Mouse (Mus musculus): ENCODE data around the gene Sox15.

The Sox15 gene

DNA sequence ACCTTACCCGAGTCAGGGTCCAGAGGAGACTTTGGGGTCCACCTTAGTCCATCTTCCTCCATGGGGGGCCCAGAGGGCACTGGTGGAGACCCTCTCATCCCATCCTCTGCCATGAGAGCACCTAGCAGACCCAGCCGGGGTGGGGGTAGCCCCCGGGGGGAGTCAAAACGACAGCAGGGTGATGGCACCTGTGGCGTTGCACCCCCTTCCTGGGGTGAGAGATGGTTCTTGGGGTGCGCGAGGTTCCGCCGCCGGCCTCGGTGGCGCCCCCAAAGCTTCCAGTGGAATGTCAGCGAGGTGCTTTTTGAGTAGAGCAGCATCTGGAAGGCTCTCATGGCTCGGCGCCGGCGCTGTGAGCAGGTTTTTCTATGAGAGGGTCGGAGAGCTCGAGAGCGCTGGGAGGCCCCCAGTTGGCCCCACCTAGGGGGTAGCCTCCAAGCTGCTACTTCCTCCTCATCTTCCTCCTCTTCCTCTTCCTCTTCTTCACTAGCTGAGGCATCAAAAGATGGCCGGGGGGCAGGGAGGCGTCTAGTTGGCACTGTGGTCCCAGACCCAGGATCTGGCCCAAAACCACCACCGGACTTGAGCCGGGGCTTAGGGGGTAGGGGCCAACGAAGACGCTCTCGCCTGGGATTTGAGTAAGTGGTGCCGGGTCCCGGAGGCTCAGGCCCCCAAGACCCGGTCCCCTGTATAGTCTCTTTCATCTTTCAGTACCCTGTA lies 25.2 kb downstream of the Sox15 start:
- in situ Hi-C loops (cut with MboI) = no loop called here

GRCm38 (mm10) chr11:69681314-69682208 lies 26.4 kb downstream of the Sox15 start, which contains the start of gene Senp3:
Senp3 (minus strand) TSS chr11:69682084.
- in situ Hi-C loops (cut with MboI) = no loop called here

- in situ Hi-C loops (cut with MboI) = no loop called here
Measured at GRCm38 (mm10) chr11:69682209-69682839, 27.2 kb downstream of the Sox15 start.

DNA sequence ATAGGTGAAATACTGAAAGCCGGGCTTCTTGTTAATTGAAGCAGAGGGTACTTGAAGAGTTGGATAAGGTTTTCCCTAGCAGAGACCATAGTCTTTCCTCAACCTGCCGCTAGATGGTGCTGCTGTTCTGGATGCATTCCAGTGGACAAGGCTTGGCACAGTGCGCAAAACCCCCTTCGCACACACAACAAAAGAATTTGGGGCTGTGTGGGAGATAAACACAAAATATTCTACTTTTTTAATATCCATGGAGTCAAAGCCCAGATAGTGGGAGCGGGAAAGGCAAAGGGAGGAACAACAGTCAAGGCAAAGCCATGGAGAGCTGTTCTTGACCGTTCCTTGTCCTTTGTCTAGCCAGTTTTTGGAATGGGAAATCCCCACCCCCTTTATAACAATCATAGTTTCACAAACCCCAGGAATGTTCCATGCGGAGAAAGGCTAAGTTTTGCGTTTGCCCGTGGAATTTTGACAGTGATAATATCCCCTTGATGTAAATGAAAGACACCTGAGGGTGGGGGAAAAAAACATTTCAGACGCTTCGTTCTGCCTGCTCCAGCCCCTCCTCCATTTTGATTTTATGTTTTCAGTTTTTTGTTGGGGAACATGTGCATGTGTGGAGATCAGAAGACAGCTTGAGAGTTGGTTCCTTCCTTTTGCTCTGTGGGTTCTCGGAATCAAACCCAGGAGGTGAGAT lies 27.9 kb downstream of the Sox15 start:
- in situ Hi-C loops (cut with MboI) = no loop called here

- in situ Hi-C loops (cut with MboI) = no loop called here
Measured at GRCm38 (mm10) chr11:69683576-69683975, 28.5 kb downstream of the Sox15 start.

GRCm38 (mm10) chr11:69684128-69684745 lies 29.1 kb downstream of the Sox15 start:
- in situ Hi-C loops (cut with MboI) = no loop called here

- in situ Hi-C loops (cut with MboI) = no loop called here
Measured at GRCm38 (mm10) chr11:69684936-69685335, 29.8 kb downstream of the Sox15 start.

- in situ Hi-C loops (cut with MboI) = no loop called here
Measured at GRCm38 (mm10) chr11:69685526-69686148, 30.5 kb downstream of the Sox15 start, which contains the start of gene Tnfsf13. Tnfsf13 (minus strand) TSS chr11:69685784.

- in situ Hi-C loops (cut with MboI) = no loop called here
Measured at GRCm38 (mm10) chr11:69686377-69686776, 31.3 kb downstream of the Sox15 start.

- in situ Hi-C loops (cut with MboI) = no loop called here
Measured at GRCm38 (mm10) chr11:69687061-69687460, 31.9 kb downstream of the Sox15 start.

GRCm38 (mm10) chr11:69689891-69690290 lies 34.8 kb downstream of the Sox15 start:
- in situ Hi-C loops (cut with MboI) = no loop called here

GRCm38 (mm10) chr11:69692196-69692811 lies 37.2 kb downstream of the Sox15 start:
- in situ Hi-C loops (cut with MboI) = no loop called here

- in situ Hi-C loops (cut with MboI) = no loop called here
Measured at GRCm38 (mm10) chr11:69692863-69693262, 37.7 kb downstream of the Sox15 start.

DNA sequence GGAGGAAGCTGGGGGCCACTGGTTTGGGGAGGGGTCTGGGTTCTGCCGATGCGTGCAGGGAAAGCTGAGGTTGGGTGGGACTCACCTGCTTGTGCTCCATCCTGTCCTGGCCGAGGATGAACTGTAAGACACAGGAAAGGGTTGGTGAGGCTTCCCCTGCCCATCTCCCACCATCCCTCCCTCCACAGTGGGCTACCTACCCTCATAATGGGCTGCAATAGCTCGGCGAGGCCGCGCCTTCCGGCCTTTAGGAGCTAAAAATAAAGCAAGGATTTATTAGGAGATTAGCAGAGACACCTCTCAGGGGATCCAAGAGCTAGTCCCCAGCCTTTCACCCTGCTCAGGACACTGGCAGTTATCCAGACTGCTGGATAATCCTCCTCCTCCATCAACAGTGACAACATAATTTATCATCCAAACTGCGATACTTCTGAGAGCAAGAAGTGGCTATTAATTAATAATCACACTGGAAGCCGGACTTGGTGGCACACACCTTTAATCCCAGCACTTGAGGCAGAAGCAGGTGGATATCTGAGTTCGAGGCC lies 38.4 kb downstream of the Sox15 start:
- in situ Hi-C loops (cut with MboI) = no loop called here

GRCm38 (mm10) chr11:69695046-69695360 lies 39.9 kb downstream of the Sox15 start:
- in situ Hi-C loops (cut with MboI) = no loop called here

DNA sequence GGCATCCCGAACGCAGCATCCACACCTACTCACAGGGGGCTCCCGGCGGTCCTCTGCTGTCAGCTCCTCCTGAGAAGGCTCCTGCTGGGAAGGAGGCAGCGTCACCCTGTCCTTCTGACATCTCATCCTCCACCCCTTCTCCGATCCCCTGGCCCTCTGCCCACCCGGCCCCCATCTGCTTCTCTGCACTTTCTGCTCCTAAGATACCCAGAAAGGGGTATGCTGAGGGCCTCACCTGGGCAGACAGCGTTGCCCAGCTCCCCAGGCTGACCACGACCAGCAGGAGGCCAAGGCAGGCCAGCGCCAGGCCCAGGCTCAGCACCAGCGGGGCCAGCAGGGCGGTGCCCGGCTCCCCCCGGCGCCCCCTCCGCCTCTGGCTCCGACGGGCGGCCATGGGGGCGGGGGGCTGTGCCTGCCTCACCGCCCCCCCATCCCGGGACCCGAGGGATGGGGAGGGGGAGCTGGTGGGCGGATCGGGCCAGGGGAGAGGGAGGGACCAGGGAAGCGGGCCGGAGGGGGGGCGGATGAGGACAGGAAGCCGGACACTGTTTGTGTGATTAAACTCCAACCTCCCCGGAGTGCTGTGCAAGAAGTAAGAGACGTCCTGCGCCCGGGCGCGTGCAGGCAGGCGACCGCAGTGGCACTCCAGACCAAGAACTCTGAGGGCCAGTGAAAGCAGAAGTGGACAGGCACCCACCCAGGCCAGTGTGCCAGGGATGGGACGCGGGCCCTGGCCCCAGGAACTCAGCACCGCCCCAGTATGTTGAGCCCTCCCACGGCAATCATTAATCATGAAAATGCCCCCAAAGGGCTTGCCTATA lies 40.5 kb downstream of the Sox15 start, which contains the start of the genes Tnfsf12 and Tnfsfm13:
Gene Tnfsf12, minus strand, starts transcription at position 489 of the 821 bp plus-strand sequence.
Gene Tnfsfm13, minus strand, starts transcription at position 738 of the 821 bp plus-strand sequence.
- in situ Hi-C loops (cut with MboI) = no loop called here

GRCm38 (mm10) chr11:69697396-69697795 lies 42.3 kb downstream of the Sox15 start:
- in situ Hi-C loops (cut with MboI) = no loop called here

GRCm38 (mm10) chr11:69698574-69698973 lies 43.5 kb downstream of the Sox15 start:
- in situ Hi-C loops (cut with MboI) = no loop called here

DNA sequence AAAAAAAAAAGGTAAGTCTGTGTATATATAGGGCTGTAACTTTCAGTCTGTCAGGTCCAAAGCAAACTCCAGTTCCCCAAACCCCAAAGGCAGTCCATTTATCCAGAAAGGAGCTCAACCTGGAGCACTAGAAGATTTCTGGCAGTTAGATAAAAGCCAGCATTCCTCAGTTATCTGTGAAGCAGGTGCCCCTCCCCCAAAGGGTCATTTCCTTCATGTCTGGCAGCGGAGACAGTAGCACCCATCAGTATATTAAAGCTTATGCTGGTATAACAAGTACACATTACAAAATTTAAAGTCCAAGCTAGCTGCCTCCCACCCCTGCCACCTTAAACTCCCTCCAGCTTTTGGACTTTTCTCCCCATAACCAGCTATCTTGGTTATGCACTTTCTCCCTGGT lies 44.5 kb downstream of the Sox15 start:
- in situ Hi-C loops (cut with MboI) = no loop called here

Measured in mature B cell (primary cell).